Mouse (Mus musculus): ENCODE measurements around the gene Bbs4. TPM values are rescaled to one million over a fixed set of nuclear protein-coding genes. Genes with fewer than 3 reads are reported as not detected.

Gene Bbs4
- polyA plus RNA-seq, 1 experiment, result 13.0 TPM

- Histone ChIP-seq H3K9me3 (replicated peaks; ENCODE audit: control insufficient read depth, insufficient read depth, low read length, poor library complexity, severe bottlenecking) (no peaks in the 10 kb centered on the region), H3K36me3 (ENCODE audit: control insufficient read depth, insufficient read depth, low read length, poor library complexity, severe bottlenecking) (no peaks in the 10 kb centered on the region), H3K4me3 (ENCODE audit: low read depth, low read length) (no peak overlapping the region), H3K4me1 (ENCODE audit: control insufficient read depth, insufficient read depth, low read length) (no peaks in the 10 kb centered on the region), H3K27me3 (ENCODE audit: control insufficient read depth, insufficient read depth, low read length, poor library complexity, severe bottlenecking) (no peaks in the 10 kb centered on the region), H3K27ac (ENCODE audit: insufficient read depth, low read length) (no peak overlapping the region), H3K9ac (ENCODE audit: low read depth, poor library complexity, severe bottlenecking) (no peak overlapping the region)
- TF ChIP-seq POLR2A (IDR thresholded peaks at IDR 0.05; ENCODE audit: insufficient read depth, low read length), result no peak
- no peak for TF ChIP-seq EP300 (IDR thresholded peaks at IDR 0.05; ENCODE audit: insufficient read depth, low read depth, low read length)
- no peak for TF ChIP-seq CTCF (IDR thresholded peaks at IDR 0.05; ENCODE audit: low read depth, low read length)
Observed at GRCm38 (mm10) chr9:59339107-59339506, 14.2 kb downstream of the Bbs4 start.

- Histone ChIP-seq H3K9ac (ENCODE audit: low read depth, poor library complexity, severe bottlenecking) (no peak overlapping the region), H3K4me1 (ENCODE audit: control insufficient read depth, insufficient read depth, low read length) (no peaks in the 10 kb centered on the region), H3K36me3 (ENCODE audit: control insufficient read depth, insufficient read depth, low read length, poor library complexity, severe bottlenecking) (0 out of 2 replicates have a peak, but pooled peaks cover under 1% of the 10 kb centered on the region), H3K27me3 (ENCODE audit: control insufficient read depth, insufficient read depth, low read length, poor library complexity, severe bottlenecking) (no peaks in the 10 kb centered on the region), H3K4me3 (ENCODE audit: low read depth, low read length) (no peak overlapping the region), H3K9me3 (replicated peaks; ENCODE audit: control insufficient read depth, insufficient read depth, low read length, poor library complexity, severe bottlenecking) (no peaks in the 10 kb centered on the region), H3K27ac (ENCODE audit: insufficient read depth, low read length) (no peak overlapping the region)
- TF ChIP-seq EP300 (IDR thresholded peaks at IDR 0.05; ENCODE audit: insufficient read depth, low read depth, low read length) (no peak), POLR2A (IDR thresholded peaks at IDR 0.05; ENCODE audit: insufficient read depth, low read length) (no peak)
Observed at GRCm38 (mm10) chr9:59338411-59338810, 14.9 kb downstream of the Bbs4 start.

GRCm38 (mm10) chr9:59337889-59338288 is 15.4 kb downstream of the Bbs4 start:
- Histone ChIP-seq H3K9ac (ENCODE audit: low read depth, poor library complexity, severe bottlenecking) (no peak overlapping the region), H3K27ac (ENCODE audit: insufficient read depth, low read length) (no peak overlapping the region), H3K27me3 (ENCODE audit: control insufficient read depth, insufficient read depth, low read length, poor library complexity, severe bottlenecking) (no peaks in the 10 kb centered on the region), H3K9me3 (replicated peaks; ENCODE audit: control insufficient read depth, insufficient read depth, low read length, poor library complexity, severe bottlenecking) (no peaks in the 10 kb centered on the region), H3K36me3 (ENCODE audit: control insufficient read depth, insufficient read depth, low read length, poor library complexity, severe bottlenecking) (0 out of 2 replicates have a peak, but pooled peaks cover 3% of the 10 kb centered on the region), H3K4me3 (ENCODE audit: low read depth, low read length) (no peak overlapping the region), H3K4me1 (ENCODE audit: control insufficient read depth, insufficient read depth, low read length) (no peaks in the 10 kb centered on the region)
- TF ChIP-seq EP300 (IDR thresholded peaks at IDR 0.05; ENCODE audit: insufficient read depth, low read depth, low read length), result no peak
- no peak for TF ChIP-seq CTCF (IDR thresholded peaks at IDR 0.05; ENCODE audit: low read depth, low read length)
- TF ChIP-seq POLR2A (IDR thresholded peaks at IDR 0.05; ENCODE audit: insufficient read depth, low read length), result no peak

- no peaks in the 10 kb centered on the region for H3K27me3 ChIP-seq (ENCODE audit: control insufficient read depth, insufficient read depth, low read length, poor library complexity, severe bottlenecking)
- H3K27ac ChIP-seq (ENCODE audit: insufficient read depth, low read length), result no peak overlapping the region
- TF ChIP-seq POLR2A (IDR thresholded peaks at IDR 0.05; ENCODE audit: insufficient read depth, low read length), result no peak
- TF ChIP-seq EP300 (IDR thresholded peaks at IDR 0.05; ENCODE audit: insufficient read depth, low read depth, low read length), result no peak
- TF ChIP-seq CTCF (IDR thresholded peaks at IDR 0.05; ENCODE audit: low read depth, low read length), result no peak
- peaks cover 6% of the 10 kb centered on the region; the same call in 1 of the 2 replicates for H3K36me3 ChIP-seq (ENCODE audit: control insufficient read depth, insufficient read depth, low read length, poor library complexity, severe bottlenecking)
- no peak overlapping the region for H3K4me3 ChIP-seq (ENCODE audit: low read depth, low read length)
- no peaks in the 10 kb centered on the region for H3K9me3 ChIP-seq (replicated peaks; ENCODE audit: control insufficient read depth, insufficient read depth, low read length, poor library complexity, severe bottlenecking)
- no peak overlapping the region for H3K9ac ChIP-seq (ENCODE audit: low read depth, poor library complexity, severe bottlenecking)
- no peaks in the 10 kb centered on the region for H3K4me1 ChIP-seq (ENCODE audit: control insufficient read depth, insufficient read depth, low read length)
Observed at GRCm38 (mm10) chr9:59336539-59336938, 16.8 kb downstream of the Bbs4 start.

GRCm38 (mm10) chr9:59330055-59330454 is 23.3 kb downstream of the Bbs4 start:
- H3K27ac ChIP-seq (ENCODE audit: insufficient read depth, low read length), result no peak overlapping the region
- no peak overlapping the region for H3K9ac ChIP-seq (ENCODE audit: low read depth, poor library complexity, severe bottlenecking)
- no peak overlapping the region for H3K4me3 ChIP-seq (ENCODE audit: low read depth, low read length)
- H3K9me3 ChIP-seq (replicated peaks; ENCODE audit: control insufficient read depth, insufficient read depth, low read length, poor library complexity, severe bottlenecking), result no peaks in the 10 kb centered on the region
- H3K27me3 ChIP-seq (ENCODE audit: control insufficient read depth, insufficient read depth, low read length, poor library complexity, severe bottlenecking), result no peaks in the 10 kb centered on the region
- H3K4me1 ChIP-seq (ENCODE audit: control insufficient read depth, insufficient read depth, low read length), result no peaks in the 10 kb centered on the region
- peaks cover 10% of the 10 kb centered on the region; the same call in 1 of the 2 replicates for H3K36me3 ChIP-seq (ENCODE audit: control insufficient read depth, insufficient read depth, low read length, poor library complexity, severe bottlenecking)
- TF ChIP-seq EP300 (IDR thresholded peaks at IDR 0.05; ENCODE audit: insufficient read depth, low read depth, low read length), result no peak
- TF ChIP-seq CTCF (IDR thresholded peaks at IDR 0.05; ENCODE audit: low read depth, low read length), result no peak
- no peak for TF ChIP-seq POLR2A (IDR thresholded peaks at IDR 0.05; ENCODE audit: insufficient read depth, low read length)

- Histone ChIP-seq H3K27ac (ENCODE audit: insufficient read depth, low read length) (no peak overlapping the region), H3K9ac (ENCODE audit: low read depth, poor library complexity, severe bottlenecking) (no peak overlapping the region), H3K4me1 (ENCODE audit: control insufficient read depth, insufficient read depth, low read length) (no peaks in the 10 kb centered on the region), H3K36me3 (ENCODE audit: control insufficient read depth, insufficient read depth, low read length, poor library complexity, severe bottlenecking) (peaks cover 30% of the 10 kb centered on the region), H3K9me3 (replicated peaks; ENCODE audit: control insufficient read depth, insufficient read depth, low read length, poor library complexity, severe bottlenecking) (no peaks in the 10 kb centered on the region), H3K27me3 (ENCODE audit: control insufficient read depth, insufficient read depth, low read length, poor library complexity, severe bottlenecking) (no peaks in the 10 kb centered on the region), H3K4me3 (ENCODE audit: low read depth, low read length) (no peak overlapping the region)
- TF ChIP-seq CTCF (IDR thresholded peaks at IDR 0.05; ENCODE audit: low read depth, low read length) (no peak), EP300 (IDR thresholded peaks at IDR 0.05; ENCODE audit: insufficient read depth, low read depth, low read length) (no peak), POLR2A (IDR thresholded peaks at IDR 0.05; ENCODE audit: insufficient read depth, low read length) (no peak)
Observed at GRCm38 (mm10) chr9:59324351-59324750, 29.0 kb downstream of the Bbs4 start.

All from ES-Bruce4 (cell line).